Mouse (Mus musculus) testis, adult 10 weeks (tissue): ENCODE results near the gene Fam71d. TPM values are rescaled to one million over a fixed set of nuclear protein-coding genes. Genes with fewer than 3 reads are reported as not detected.

Experiments used
- polyA plus RNA-seq: library from polyadenylated mRNA; stranded (reverse); fragments of 350-450 nt; fragmentation: Illumina TruSeq; extraction: RNeasy Lipid Tissue Mini Kit (QIAGEN cat#74804); gene quantifications from one replicate; pipeline ENCODE4 v1.2.3, GENCODE M21; 2014; ENCODE audit warnings: low read depth, low replicate concordance

The Fam71d gene
- polyA plus RNA-seq: 2,189 TPM

DNA sequence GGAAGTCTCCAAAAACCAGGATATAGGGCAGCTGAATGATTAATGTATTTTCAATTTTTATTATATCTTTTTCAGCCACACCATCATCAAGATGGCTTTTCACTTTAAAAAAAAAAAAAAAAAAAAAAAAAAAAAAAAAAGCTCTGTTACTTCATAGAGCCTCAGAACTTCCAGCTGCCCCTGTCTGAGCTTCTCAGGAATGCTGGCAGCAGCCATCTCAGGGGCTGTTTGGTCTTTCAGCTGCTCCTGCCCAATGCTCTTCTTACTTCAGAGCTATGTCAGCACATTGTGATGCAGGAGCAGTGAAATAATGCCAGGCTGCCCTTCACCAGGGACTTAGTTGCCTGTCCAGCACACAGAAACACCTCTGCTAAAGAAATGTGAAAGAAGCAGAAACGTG is at the start of gene Fam71d:
Gene Fam71d, plus strand, starts transcription at position 211 of the 400 bp plus-strand sequence.

GRCm38 (mm10) chr12:78748557-78749377 is 57.4 kb downstream of the Fam71d start, which contains the start of gene Mpp5:
TSS of gene Mpp5 (plus strand) at chr12:78748907.

Other genes starting within 250 kb of the Fam71d start
- gene Mpp5, start 57.4 kb downstream of the Fam71d start, polyA plus RNA-seq: 89.1 TPM
- gene Atp6v1d, start 170.1 kb downstream of the Fam71d start, polyA plus RNA-seq: 131 TPM
- gene Eif2s1, start 170.3 kb downstream of the Fam71d start, polyA plus RNA-seq: 200 TPM
- gene Plek2, start 215.4 kb downstream of the Fam71d start, polyA plus RNA-seq: 0.48 TPM